In genomic region chr11:77967114-77967513, GRCm38 (mm10) we compare ENCODE assay signal across 7 mouse cellular contexts. TPM values are rescaled to one million over a fixed set of nuclear protein-coding genes. Genes with fewer than 3 reads are reported as not detected.
A peak's percentile ranks its signal among the peaks of the same experiment; 100 is the strongest.
DNase-seq lines count a peak whose midpoint lies in the region; TF ChIP-seq lines count a peak whose summit lies in the region.

No protein-coding gene starts in this region.

- no peaks in the 10 kb centered on the region for H3K36me3 ChIP-seq in C2C12 (ENCODE audit: control insufficient read depth, insufficient read depth)
- H3K36me3 ChIP-seq in CH12.LX (replicated peaks in 1 of 2; ENCODE audit: control insufficient read depth in 1 of 2, insufficient read depth in 1 of 2, low read length in 1 of 2), result no peaks in the 10 kb centered on the region

- TF ChIP-seq CTCF in C2C12 (IDR thresholded peaks at IDR 0.05; ENCODE audit: control insufficient read depth, insufficient read depth, insufficient read length) (peak; percentile 45), CH12.LX (conservative IDR thresholded peaks at IDR 0.05 in 1 of 2, IDR thresholded peaks at IDR 0.05 in 1 of 2; ENCODE audit: low read depth in 2 of 2, low read length in 2 of 2) (peak; percentile 93 to 97)

- H3K4me2 ChIP-seq in CH12.LX (ENCODE audit: insufficient read depth, low read depth, poor library complexity, severe bottlenecking), result no peak overlapping the region

- dilution Hi-C loops in CH12.LX (cut with MboI; ENCODE audit: extremely low pct_ligation_motif_present, extremely low pct_unique_long_range_greater_than_20kb, low sequenced_read_pairs), result no loop called here

- H3K9me3 ChIP-seq in CH12.LX (replicated peaks; ENCODE audit: low read length), result peaks cover 8% of the 10 kb centered on the region

- TF ChIP-seq EP300 in CH12.LX (IDR thresholded peaks at IDR 0.05; ENCODE audit: low read length), result no peak

- no peak overlapping the region for H3K9ac ChIP-seq in CH12.LX (ENCODE audit: insufficient read depth, low read depth)

- H3K79me3 ChIP-seq in C2C12 (ENCODE audit: low read depth), result no peaks in the 10 kb centered on the region

- peak; percentile 78 for DNase-seq in CH12.LX (ENCODE audit: extremely low read depth)
- peak; percentile 87 for DNase-seq in cerebellum, adult 9-10 months
- DNase-seq in frontal cortex, postnatal 14 days (ENCODE audit: low spot score in 2 of 2), result peak; percentile 58 to 79
- peak; percentile 82 for DNase-seq in kidney, postnatal 14 days
- DNase-seq in lung, postnatal 10 days, result peak; percentile 83
- DNase-seq in right cerebral cortex, postnatal 4 days, result peak; percentile 80

- peak; percentile 96 for TF ChIP-seq RAD21 in CH12.LX (IDR thresholded peaks at IDR 0.05; ENCODE audit: low read depth, low read length)

- H3ac ChIP-seq in C2C12 (ENCODE audit: control insufficient read depth, insufficient read length, low read depth), result no peak overlapping the region

- H3K4me1 ChIP-seq in CH12.LX (ENCODE audit: control insufficient read depth in 1 of 2, insufficient read depth in 2 of 2), result no peaks in the 10 kb centered on the region

- H3K27me3 ChIP-seq in C2C12 (ENCODE audit: control insufficient read depth, insufficient read depth, insufficient read length) (peaks cover 19% of the 10 kb centered on the region), CH12.LX (replicated peaks) (peaks cover 33% of the 10 kb centered on the region)

- H3K79me2 ChIP-seq in C2C12 (ENCODE audit: control insufficient read depth, insufficient read depth) (no peaks in the 10 kb centered on the region), CH12.LX (replicated peaks; ENCODE audit: control insufficient read depth, extremely low read depth, insufficient read depth, poor library complexity, severe bottlenecking) (no peaks in the 10 kb centered on the region)

- no peak overlapping the region for H3K27ac ChIP-seq in CH12.LX (ENCODE audit: insufficient read depth, low read depth)

- TF ChIP-seq POLR2A in CH12.LX (IDR thresholded peaks at IDR 0.05; ENCODE audit: low read depth, low read length), result no peak

- in situ Hi-C loops in CH12.LX (cut with MboI; ENCODE audit: low pct_ligation_motif_present, low pct_unique_long_range_greater_than_20kb, low sequenced_read_pairs), result no loop called here

- H3K4me3 ChIP-seq in C2C12 (ENCODE audit: insufficient read depth, poor library complexity, severe bottlenecking), result no peak overlapping the region
- no peak overlapping the region for H3K4me3 ChIP-seq in CH12.LX (replicated peaks in 1 of 3; ENCODE audit: low read depth in 2 of 3, low read length in 2 of 3, poor library complexity in 1 of 3)

TF ChIP-seq in C2C12, 6 proteins besides CTCF, POLR2A, EP300 and RAD21:
- TF ChIP-seq MYOG (IDR thresholded peaks at IDR 0.05; ENCODE audit: control insufficient read depth, extremely low read depth, insufficient read length) (no peak), MYOD1 (IDR thresholded peaks at IDR 0.05; ENCODE audit: control insufficient read depth, insufficient read length, low read depth) (no peak)

TF ChIP-seq in CH12.LX, 34 proteins besides CTCF, POLR2A, EP300 and RAD21:
- TF ChIP-seq JUND (conservative IDR thresholded peaks at IDR 0.05; ENCODE audit: low read depth, low read length) (0 out of 2 replicates have a peak, but pooled peaks have one; percentile 28), MEF2A (IDR thresholded peaks at IDR 0.05; ENCODE audit: borderline replicate concordance, low read depth, low read length) (0 out of 2 replicates have a peak, but pooled peaks have one; percentile 23), IRF4 (IDR thresholded peaks at IDR 0.05; ENCODE audit: low read depth, low read length) (no peak), ZC3H11A (IDR thresholded peaks at IDR 0.05; ENCODE audit: low read depth, low read length) (peak; percentile 93), NRF1 (IDR thresholded peaks at IDR 0.05; ENCODE audit: low read depth, low read length) (0 out of 2 replicates have a peak, but pooled peaks have one; percentile 11), TCF12 (IDR thresholded peaks at IDR 0.05; ENCODE audit: low read depth, low read length) (no peak), SMC3 (IDR thresholded peaks at IDR 0.05; ENCODE audit: low read depth, low read length) (peak; percentile 93), PAX5 (IDR thresholded peaks at IDR 0.05; ENCODE audit: low read length) (no peak)

RNA-seq across cellular contexts. Expression of gene Phf12, which starts 15.4 kb away (rescaled TPM):
- 21.9 TPM for polyA plus RNA-seq in C2C12 (2012; fragmentation: generic; extraction: Trizol)
- total RNA-seq in CH12.LX (2012; rRNA removed), result 28.4 and 30.5 TPM in 2 replicates
- 10.7 and 12.2 TPM in 2 replicates for total RNA-seq in CH12.LX (2014; rRNA removed)
- polyA plus RNA-seq in CH12.LX (2012; ENCODE audit: insufficient read length, low read depth), result 59.7 and 61.8 TPM in 2 replicates

RNA-seq across cellular contexts. Expression of gene Sez6, which starts 36.5 kb away (rescaled TPM):
- not detected for polyA plus RNA-seq in C2C12 (2012; fragmentation: generic; extraction: Trizol)
- 0.04 TPM in 1 of 2 replicates, not detected in the other for total RNA-seq in CH12.LX (2012; rRNA removed)
- not detected in 2 replicates for total RNA-seq in CH12.LX (2014; rRNA removed)
- 0.45 TPM in 1 of 2 replicates, not detected in the other for polyA plus RNA-seq in CH12.LX (2012; ENCODE audit: insufficient read length, low read depth)
